Mouse (Mus musculus) embryo, embryonic 11 days (tissue): ENCODE measurements at regions not wholly inside any gene's neighbourhood (a gene's known extent, or its start where the extent isn't known, plus 50 kb on each side); places are given as distances from the start of the nearest gene placed in this dataset.
"Not testable (repeated sequence)": the region's sequence is repeated elsewhere in the genome, so short reads cannot be mapped to it uniquely, and the experiment has no call there.

Experiments used
- DNase-seq: peaks from one replicate; pipeline ENCODE4 v3.0.0-alpha.2; 2015

DNA sequence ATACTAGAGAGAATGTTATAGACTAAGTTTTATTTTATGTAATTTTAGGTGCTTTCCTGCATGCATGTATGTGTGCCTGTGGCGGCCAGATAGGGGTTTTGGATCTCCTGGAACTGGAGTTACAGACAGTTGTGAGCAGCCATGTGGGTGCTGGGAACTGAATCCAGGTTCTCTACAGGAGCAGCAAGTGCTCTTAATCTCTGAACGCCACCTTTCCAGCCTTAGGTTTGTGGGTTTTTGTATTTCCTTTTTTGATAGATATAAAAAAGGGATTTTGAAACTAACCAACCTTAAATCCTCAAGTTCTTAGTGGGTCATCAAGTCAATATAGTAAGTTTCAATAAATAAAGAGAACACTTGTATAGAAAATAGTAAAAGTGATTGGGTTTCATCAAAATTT is 87.2 kb downstream of the Phlda1 start:
- no peak for DNase-seq

DNA sequence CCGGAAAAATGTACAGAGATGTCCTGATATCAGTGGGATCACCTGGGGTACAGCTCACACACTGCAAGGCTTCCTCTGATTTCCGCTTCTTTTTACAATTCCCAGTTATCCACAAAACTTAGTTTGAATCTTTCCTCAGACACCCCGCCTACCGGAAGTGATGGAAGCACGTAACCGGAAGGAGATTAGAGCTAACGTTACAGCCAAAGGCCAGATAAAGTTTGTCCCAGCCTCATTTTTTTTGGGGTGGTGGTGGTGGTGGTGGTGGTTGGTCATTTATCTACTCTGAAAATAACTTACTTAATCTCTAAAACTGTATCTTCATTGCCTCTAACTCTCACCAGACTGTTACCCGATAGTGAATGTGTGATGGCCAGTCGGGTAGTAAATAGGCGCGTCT is 88.1 kb downstream of the Phlda1 start:
- no peak for DNase-seq

DNA sequence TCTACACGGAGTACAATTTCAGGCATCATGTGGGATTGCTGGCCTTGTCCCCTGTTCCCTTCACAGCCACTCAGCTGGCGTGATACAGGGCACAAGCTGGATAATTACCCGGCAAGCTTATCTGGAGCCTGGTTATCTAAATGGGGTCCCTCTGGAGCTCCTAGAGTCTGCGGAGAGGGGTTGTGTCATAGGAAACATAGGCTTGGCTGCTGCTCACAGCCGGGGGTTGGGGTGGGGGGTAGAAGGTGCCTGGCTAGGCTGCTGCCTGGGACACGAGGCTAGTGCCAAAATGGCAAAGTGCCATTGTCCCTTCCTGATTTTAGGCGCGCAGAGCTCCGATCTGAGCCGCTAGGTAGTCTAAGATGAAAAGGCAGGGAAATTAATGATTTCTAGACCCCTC is 88.6 kb downstream of the Phlda1 start:
- no peak for DNase-seq

DNA sequence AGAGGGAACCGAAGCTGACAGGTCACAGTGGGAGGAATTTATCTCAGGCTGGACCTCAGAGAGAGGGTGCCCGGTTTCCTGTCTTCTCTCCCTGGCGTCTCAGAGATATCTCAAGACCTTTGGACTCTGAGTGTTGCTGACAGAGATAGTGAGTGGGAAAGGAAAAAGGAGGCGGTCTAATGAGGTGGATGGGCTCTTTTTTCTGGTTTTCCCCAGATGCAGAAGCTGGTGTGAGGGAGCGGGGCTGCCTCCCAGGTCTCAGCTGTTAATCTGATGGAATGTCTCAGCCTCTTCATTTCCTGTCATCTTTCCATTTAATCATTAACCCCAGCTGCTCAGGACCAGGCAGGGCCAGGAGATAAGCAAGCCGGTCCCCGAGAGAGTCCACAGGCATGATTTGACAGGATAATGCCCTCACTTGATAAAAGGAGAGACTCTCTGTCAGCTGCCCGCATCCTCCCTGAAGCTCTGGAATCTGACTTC is 89.5 kb downstream of the Phlda1 start:
- peak; percentile 34 for DNase-seq

DNA sequence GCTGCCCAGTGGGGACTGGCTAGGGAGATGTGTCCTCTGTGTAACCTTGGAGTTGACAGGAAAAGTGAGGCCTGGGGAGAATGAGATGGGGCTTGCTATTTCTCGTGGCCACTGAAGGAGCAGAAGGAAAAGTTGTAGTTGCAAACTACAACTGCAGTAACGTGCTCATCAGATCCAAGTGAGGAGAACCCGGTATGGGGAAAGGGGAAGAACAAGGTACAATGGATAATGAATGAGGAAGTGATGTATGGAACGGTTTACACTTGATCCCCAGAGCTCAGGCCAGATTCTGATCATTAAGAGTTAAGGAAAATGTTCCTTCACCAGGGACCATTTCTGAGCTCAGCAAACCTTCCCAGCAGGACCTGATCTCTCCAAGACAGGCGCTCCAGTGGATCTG is 92.6 kb downstream of the Phlda1 start:
- no peak for DNase-seq

DNA sequence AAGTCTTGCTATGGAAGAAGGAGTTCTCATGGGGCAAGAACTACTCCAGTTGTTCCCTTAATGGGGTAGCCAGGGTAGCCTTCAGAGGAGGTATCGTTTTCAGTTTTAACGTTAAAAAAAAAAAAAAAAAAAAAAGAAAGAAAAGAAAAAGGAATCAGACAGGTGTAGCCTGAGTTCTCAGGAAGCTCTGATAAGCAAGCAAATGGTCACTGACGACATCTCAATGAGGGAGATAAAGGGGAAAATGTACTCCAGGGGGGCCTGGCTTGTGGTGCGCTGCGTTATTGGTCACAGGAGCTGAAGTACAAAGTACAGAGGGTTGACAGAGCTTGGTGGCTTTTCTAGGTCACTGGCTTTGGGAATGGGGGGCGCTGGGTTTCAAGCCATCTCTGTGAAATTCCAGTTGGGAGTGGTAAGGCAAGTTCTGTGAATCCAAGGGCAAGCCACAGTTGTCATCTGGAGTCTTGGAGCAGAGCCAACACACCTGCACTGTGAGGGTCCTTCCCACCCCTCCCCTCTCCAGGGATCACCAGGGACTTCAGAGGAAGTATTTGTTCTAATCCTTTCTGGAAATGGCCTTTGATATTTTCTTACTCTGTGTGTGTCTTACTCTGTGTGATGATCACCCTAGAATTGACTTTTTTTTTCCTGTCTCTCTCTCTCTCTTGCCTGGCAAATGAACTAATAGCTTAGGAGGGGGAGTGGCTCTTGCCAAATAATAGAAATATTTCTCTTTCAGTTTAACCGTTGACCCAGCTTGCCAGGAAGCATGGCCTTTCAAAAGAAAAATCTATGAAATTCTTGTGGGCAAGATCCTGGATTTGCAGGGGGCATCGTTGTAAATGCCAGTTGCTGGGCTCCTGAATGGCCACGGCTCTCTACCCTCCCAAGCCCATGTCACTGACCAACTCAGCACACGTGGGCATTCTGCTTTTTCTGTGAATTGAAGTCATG is 93.5 kb downstream of the Phlda1 start:
- no peak for DNase-seq

DNA sequence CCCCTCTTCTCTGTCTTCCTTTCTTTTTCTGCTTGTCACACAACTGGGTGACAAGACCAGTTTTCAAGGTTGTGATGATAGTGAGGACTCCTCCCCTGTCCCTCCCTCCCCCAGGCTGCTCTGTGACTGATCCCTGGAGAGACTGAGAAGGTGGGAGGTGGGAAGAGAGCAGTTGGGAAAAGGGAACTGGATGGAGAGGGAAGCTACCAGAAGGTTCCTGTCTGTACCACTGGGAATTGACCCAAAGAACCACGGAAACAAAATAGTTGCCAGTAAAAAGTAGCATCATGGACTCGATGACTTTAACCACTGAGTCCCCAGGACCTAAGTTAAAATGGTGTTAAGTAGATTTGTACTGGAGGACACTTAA is 94.2 kb downstream of the Phlda1 start:
- no peak for DNase-seq

DNA sequence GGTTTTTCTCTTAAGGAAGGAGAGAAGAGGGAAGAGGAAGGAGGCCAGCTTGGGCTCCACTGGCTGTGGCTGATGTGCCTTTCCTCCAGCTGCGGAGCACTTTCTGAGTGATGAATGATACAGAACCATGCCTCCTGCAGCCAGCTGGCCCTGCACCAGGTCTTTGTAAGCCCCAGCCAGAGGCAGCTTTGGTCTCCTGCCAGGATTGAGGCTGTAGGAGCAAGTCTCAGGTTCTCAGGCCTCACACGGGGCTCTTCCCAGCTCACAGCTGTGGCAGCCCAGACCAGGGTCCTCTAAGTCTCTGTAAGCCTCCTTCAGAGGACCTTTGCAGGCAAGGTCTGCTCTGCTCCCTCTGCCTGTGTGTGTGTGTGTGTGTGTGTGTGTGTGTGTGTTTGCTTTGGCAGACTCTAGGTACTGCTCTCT is 94.6 kb downstream of the Phlda1 start:
- peak; percentile 55 for DNase-seq

DNA sequence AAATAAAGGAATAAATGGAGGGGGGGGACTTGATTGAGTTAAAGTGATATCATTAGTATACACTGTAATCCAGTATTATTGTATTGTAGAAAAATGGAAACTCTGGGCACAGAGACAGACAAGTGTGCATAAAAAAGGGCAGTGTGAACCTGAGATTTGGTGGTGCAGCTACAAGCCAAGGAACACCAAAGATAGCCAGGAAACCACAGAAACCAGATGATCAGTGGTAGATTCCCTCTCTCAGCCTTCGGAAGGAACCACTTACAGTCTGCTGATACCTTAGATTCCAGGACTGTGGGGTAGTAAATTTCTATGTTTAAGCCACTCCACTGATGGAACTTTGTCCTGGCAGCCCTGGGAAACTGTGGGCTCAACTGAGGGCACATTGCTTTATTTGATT is 97.1 kb downstream of the Phlda1 start:
- no peak for DNase-seq

DNA sequence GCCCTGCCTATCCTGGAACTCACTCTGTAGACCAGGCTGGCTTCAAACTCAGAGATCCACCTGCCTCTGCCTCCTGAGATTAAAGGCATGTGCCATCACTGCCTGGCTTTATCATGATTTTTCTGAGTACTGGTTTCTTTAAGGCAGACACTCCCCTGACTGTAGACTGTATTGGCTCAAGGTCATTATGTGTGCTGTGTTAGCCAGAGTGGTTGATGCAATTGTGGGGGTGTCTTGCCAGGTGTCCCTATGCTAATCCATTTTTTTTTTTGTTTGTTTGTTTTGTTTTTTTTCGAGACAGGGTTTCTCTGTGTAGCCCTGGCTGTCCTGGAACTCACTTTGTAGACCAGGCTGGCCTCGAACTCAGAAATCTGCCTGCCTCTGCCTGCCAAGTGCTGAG is 101.3 kb downstream of the Phlda1 start:
- DNase-seq, result not testable (repeated sequence)

DNA sequence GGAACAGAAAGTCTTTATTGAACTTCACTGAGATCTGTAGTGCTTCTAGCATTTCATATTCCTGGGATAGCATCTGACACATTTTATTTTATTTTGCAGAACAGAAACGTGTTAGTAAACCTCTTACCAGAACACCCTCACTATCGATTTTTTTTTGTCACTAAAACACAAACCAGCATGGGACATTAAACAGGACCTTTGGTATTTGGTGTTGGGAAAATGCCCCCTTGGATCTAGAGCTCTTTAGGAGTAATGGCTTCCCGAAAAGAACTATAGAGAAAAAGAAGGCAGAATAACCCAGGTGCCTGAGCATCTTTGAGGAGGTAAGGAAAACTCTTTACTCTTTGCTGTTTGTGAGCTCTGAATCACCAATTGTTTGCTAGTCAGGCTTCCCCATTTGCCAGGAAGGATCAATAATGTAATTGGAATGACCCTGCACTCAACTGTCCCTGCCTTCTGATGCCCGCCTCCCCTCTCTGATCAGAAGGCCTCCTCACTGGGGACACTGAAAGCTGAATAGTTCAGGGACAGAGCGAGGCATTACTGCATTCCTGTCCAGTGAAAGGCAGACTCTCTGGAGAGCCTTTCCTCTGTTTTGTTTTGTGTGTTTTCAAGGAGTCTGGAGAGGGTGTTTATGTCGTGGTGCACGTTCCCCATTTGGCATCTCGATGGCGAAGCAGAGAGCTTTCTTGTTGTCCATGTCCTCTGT is 102.5 kb downstream of the Phlda1 start:
- no peak for DNase-seq

DNA sequence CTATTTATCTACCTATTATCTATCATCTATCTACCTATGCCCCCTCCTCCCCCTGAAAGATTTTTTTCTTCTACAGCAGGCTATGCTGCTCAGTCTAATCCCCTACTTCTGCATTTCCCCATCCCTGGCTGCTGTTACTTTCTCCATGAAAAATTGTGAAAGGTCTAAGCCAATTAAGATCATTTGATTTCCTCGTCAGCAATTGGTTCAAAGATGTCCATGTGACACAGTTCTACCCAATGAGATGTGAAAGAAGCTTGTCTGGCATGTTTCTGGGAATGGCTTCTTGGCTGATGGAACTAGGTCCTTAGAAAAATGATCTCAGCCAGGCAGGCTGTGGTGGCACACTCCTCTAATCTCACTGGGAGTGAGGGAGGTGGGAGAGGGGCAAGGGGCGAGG is 103.8 kb downstream of the Phlda1 start:
- no peak for DNase-seq

DNA sequence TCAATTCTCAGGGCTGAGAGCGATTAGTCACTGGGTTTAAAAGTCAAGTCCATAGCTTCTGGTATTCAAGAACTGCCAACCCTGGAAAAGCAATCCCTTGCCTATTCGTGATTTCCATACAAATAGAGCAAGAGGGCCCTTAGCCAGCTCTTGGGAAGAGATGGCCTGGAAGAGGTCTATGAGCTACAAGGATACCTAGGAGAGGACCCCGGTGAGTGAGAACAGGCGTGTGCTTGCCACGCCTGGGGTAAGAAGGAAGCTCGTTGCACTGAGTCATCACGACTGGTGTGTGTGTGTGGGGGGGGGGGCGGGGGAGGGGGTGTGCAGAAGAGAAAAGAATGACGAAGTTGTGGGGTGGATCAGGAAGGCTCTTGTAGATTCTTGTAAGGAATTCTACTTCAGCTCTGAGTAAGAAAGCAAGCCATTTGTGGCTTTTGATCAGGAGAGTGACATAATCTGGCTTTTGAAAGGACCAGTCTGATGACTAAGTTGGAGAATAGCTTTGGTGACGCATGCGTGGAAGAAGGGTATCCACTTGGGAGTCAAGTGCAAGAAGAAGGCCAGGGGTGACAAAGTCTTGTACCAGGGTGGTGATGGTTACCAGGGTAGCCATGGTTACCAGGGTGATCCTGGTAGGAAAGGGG is 113.7 kb downstream of the Phlda1 start:
- DNase-seq, result no peak

DNA sequence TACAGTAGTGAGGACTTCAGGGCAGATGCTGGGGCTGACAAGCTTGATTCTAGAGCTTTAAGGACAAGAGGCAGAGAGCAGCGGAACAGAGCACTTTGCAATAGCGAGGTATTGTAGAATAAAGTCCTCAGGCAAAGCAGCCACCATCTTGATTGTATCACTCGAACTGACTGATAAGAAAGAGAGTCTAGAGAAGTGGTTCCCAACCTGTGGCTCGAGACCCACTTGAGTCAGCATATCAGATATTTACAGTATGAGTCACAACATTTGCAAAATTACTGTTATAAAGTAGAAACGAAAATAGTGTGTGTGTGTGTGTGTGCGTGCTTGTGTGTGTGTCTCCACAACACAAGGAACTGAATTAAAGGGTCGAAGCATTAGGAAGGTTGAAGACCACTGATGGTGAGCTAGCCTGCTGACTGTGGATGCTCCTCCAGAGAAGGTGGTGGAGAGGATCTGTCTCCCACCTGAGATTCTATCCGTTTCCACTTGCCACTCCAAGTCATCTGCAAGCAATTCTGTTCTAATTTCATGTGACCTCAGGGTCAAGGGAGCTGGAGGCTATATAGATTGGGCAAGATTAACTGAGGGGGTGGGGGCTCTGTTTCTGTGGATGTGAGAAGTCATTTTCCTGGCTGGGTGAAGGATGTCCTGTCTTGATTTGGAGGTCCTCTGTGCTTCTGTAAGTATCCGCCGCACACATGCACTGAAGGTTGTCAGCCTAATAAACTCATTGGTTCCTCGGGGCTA is 115.0 kb downstream of the Phlda1 start:
- peak; percentile 45 for DNase-seq

DNA sequence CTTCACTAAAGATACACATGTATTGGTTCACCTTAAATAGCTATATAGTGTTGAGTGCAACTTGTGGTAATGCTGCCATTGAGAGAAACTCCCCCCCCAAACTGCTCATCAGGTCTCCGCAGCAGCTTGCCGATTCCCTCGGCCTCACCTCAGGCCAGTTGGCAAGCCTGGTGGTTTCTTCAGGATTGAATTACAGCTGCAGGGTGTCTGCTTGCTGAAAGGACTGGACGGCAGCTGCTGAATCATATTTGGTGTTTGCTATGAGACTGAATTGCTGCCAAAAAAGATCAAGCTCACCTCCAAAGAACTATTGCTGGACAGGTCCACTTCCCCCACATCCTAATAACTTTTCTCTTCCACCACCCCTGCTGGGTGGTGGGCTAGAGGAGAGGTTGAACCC is 116.7 kb downstream of the Phlda1 start:
- no peak for DNase-seq

DNA sequence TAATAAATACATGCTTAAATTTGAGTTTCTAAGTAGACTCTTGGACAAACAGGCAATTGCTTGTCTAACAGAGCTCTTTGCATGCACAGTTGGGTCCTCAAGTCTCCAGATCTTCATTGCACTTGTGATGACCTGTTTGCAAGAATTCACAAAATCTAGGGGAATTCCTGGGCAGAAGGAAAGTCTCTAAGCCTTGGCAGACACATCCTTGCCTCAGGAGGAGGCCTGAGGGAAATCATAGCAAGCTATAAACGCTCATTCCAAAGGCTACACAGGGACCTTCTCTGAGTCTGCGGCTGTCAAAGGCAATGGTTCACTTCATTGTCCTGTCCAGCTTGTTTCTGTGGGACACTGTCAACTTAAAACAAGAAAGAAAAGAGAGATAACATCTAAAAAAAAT is 117.9 kb downstream of the Phlda1 start:
- DNase-seq, result no peak

DNA sequence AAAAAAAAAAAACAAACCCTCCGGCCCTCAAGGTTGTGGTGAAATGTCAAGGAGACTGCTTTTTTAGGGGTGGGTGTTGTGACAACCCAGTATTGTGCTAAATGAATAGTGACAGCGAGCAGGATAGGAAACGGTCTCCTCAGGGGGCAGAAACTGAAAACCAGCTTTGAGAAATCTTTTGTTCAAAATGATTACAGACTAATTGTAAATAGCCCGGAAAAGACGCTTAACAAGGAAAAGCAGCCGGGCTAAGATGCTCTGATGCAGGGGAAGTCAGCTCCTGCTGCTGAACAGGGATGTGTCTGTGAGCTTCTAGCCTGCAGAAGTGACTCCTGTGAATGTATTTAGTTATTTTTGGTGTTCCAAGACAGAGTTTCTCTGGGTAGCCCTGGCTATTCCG is 118.5 kb downstream of the Phlda1 start:
- DNase-seq, result peak; percentile 32

DNA sequence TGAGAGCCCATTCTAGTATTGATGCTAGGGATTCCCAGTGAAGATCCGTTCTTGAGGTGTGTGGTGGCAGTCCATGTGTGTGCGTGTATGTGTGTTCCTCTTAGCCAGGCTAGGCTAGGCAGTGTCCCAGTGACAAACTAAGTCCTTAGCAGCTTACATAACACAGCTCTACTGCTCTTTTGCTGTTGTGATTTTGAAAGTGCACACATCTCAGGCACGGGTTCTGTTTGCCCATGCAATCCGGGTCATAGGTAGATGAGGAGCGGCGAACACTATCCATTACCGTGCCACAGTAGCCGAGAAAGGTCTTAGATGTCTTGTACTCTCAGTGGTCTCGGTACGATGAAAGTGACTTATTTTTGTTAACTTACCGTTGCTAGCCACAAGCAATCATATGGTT is 119.5 kb downstream of the Phlda1 start:
- DNase-seq, result no peak

DNA sequence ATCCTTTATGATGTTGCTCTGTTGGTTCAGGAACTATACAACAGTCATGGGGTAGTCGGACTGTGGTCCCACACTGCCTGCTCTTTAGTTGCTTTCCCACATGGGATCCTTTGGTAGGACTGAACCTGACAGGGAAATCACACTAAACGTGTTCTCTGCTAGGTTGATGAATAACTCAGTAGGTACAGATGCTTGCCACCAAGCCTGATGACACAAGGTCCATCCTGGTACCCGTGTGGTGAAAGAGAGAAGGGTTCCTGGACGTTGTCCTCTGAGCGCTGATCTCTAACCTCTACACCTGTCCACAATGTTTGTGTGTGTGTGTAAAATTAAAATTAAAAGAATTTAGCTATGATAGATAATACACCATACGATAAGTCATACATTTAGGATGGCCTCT is 119.9 kb downstream of the Phlda1 start:
- DNase-seq, result no peak

DNA sequence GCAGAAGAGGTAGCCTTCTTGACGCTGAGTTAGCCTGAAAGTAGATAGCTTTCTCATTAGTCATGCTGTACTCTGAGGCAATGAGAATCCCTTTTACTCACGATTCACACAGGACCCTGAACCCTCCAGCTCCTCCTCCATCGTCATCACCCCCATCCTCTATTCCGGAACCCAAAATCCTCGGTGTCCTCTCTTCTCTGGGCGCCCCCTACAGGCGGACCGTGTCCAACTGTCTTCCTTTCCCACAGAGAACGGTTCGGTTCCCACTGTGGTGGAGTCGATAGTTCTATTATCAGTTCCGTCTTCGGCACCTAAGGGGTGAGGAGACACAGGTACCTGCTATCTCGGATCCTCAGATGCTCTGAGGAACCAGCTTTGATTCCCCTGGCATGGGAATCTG is 130.2 kb downstream of the Phlda1 start:
- no peak for DNase-seq

DNA sequence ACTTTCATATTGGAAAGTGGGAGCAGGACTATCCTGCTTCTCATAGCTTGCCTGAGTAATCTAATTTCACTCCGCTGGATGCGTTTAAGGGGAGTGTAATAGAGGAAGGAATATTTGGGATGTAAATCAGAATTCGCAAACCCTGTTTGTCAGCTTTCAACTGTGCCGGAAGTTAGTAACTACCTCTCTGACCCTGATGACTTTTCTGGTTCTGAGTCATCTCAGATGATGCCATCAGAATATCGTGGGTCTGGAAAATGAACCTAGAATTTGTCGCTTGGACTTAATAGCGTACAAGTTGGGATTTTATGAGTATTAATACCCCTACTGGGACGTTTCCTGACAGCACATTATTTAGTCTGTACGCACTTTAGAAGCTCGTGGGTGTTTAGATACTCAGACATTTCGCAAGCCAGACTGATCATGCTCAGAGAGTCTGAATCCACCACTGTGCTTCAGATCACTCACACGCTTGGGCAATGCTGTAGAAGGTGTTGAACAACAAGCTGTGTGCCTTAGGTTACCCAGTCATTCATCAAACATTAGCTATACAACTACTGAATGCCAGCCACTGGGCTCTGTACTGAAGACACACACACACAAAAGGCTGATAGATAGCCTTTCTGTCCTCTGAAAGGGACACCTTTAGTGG is 131.1 kb downstream of the Phlda1 start:
- no peak for DNase-seq

DNA sequence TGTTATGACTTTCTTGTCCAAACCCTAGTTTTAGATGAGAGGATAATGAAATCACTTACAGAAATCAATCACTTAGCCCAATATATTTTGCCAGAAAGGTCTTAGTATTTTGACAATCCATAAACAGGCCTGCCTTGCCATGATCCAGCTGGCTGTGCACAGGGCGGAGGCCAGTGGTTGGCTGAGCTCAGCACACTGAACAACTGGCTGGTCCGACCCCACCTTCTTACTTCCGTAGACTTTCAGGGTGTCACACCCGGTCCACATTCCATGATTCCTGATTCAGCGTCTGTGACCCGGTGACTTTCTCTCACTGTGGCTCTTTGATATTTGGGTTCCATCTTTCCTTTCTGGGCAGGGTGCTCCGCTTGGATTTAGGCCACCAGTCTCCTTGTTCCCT is 133.8 kb downstream of the Phlda1 start:
- no peak for DNase-seq
